Comparison of ENCODE assay signal across 17 mouse cellular contexts in genomic region chr17:17618463-17618862, GRCm38 (mm10). TPM values are rescaled to one million over a fixed set of nuclear protein-coding genes. Genes with fewer than 3 reads are reported as not detected.
A peak's percentile ranks its signal among the peaks of the same experiment; 100 is the strongest.
DNase-seq lines count a peak whose midpoint lies in the region; ATAC-seq and TF ChIP-seq lines count a peak whose summit lies in the region.
"Had no signal": no experiment of that assay in that cellular context is flagged by ENCODE, and none has a peak within 500 bp of the region (broad histone marks: within the 10 kb centered on the region; RNA-seq: fewer than 3 reads in every experiment).

No protein-coding gene starts in this region.

- H3K9ac ChIP-seq in heart, adult 2 months (ENCODE audit: low read depth, low read length): no peak overlapping the region
- H3K9ac ChIP-seq in heart, embryonic 16.5 days (ENCODE audit: low read length): peak overlapping the region; percentile 47; the same call in 1 of the 2 replicates
- H3K9ac ChIP-seq: liver, embryonic 15.5 days had no signal

- 31% methylated on average over 1 of the region's 1 CpGs for WGBS in heart, adult 2 months
- WGBS in heart, embryonic 16.5 days: 40% methylated on average over 1 of the region's 1 CpGs

- TF ChIP-seq CTCF in heart, adult 2 months (IDR thresholded peaks at IDR 0.05): no peak
- TF ChIP-seq CTCF in bone marrow macrophage, adult 2 months (IDR thresholded peaks at IDR 0.05; ENCODE audit: low read depth, low read length): no peak

- ATAC-seq in heart, embryonic 16.5 days (replicated peaks; ENCODE audit: extremely low read depth, insufficient read depth, low FRiP score): peak; percentile 78
- ATAC-seq: forebrain, embryonic 14.5 days had no signal

- peaks cover 23% of the 10 kb centered on the region for H3K36me3 ChIP-seq in heart, adult 2 months (ENCODE audit: control insufficient read depth, insufficient read depth, low read length)
- no peaks in the 10 kb centered on the region for H3K36me3 ChIP-seq in heart, embryonic 16.5 days (ENCODE audit: control insufficient read depth, insufficient read depth)
- H3K36me3 ChIP-seq: liver, embryonic 15.5 days had no signal

- TF ChIP-seq POLR2A in heart, adult 2 months (IDR thresholded peaks at IDR 0.05; ENCODE audit: insufficient read depth, low read depth, low read length): no peak
- TF ChIP-seq POLR2A in bone marrow macrophage, adult 2 months (IDR thresholded peaks at IDR 0.05; ENCODE audit: borderline replicate concordance, low read depth, low read length): no peak

- intact Hi-C loops in heart, adult 2 months (cut with DNase I): no loop called here
- intact Hi-C loops in heart, postnatal 25 days (cut with DNase I): no loop called here

- H3K4me1 ChIP-seq in heart, adult 2 months (ENCODE audit: control insufficient read depth, insufficient read depth, low read length): peaks cover 12% of the 10 kb centered on the region
- peaks cover 29% of the 10 kb centered on the region for H3K4me1 ChIP-seq in bone marrow macrophage, adult 2 months (ENCODE audit: control insufficient read depth, insufficient read depth, low read length)
- H3K4me1 ChIP-seq in heart, embryonic 16.5 days (ENCODE audit: control insufficient read depth, insufficient read depth, low read length): peaks cover 27% of the 10 kb centered on the region

- peaks cover 6% of the 10 kb centered on the region for H3K79me2 ChIP-seq in heart, adult 2 months (replicated peaks; ENCODE audit: control insufficient read depth, insufficient read depth, low read length)

- H3K4me2 ChIP-seq in heart, embryonic 16.5 days (ENCODE audit: low read depth, low read length): peak overlapping the region; percentile 49
- H3K4me2 ChIP-seq: liver, embryonic 15.5 days had no signal

- peak overlapping the region; percentile 87 for H3K27ac ChIP-seq in heart, adult 2 months
- H3K27ac ChIP-seq in bone marrow macrophage, adult 2 months (ENCODE audit: insufficient read depth, low read depth, low read length): 0 out of 2 replicates have a peak overlapping the region, but pooled peaks have one; percentile 32
- H3K27ac ChIP-seq in heart, embryonic 16.5 days (ENCODE audit: low read length): peak overlapping the region; percentile 81
- H3K27ac ChIP-seq: liver, embryonic 15.5 days had no signal

- H3K4me3 ChIP-seq in heart, adult 2 months: peak overlapping the region; percentile 23; the same call in 1 of the 2 replicates
- H3K4me3 ChIP-seq in bone marrow macrophage, adult 2 months (ENCODE audit: insufficient read depth, low read length): no peak overlapping the region
- peak overlapping the region; percentile 20; the same call in 1 of the 2 replicates for H3K4me3 ChIP-seq in heart, embryonic 16.5 days (ENCODE audit: low read length)
- H3K4me3 ChIP-seq: liver, embryonic 15.5 days had no signal

- DNase-seq in heart, adult 2 months: no peak
- no peak for DNase-seq in heart, postnatal 25 days (ENCODE audit: low spot score)
- DNase-seq in 3T3-L1 (ENCODE audit: low read depth, low spot score): peak; percentile 74
- no peak for DNase-seq in frontal cortex, adult 2 months (ENCODE audit: extremely low spot score in 1 of 2, low spot score in 1 of 2)
- DNase-seq in right cerebral cortex, adult 18-20 months: no peak
- no peak for DNase-seq in frontal cortex, postnatal 36 days (ENCODE audit: low spot score in 2 of 2)
- DNase-seq: cerebellum, adult 11 months; kidney, adult 8-10 months; kidney, postnatal 36 days; lung, postnatal 36 days; midbrain, embryonic 14.5 days; right cerebral cortex, postnatal 14 days had no signal

- H3K9me3 ChIP-seq in heart, embryonic 16.5 days (replicated peaks; ENCODE audit: control insufficient read depth, low read length): no peaks in the 10 kb centered on the region
- H3K9me3 ChIP-seq: G1E; liver, embryonic 15.5 days had no signal

- H3K27me3 ChIP-seq in heart, adult 2 months (ENCODE audit: control insufficient read depth, insufficient read depth, low read length): no peaks in the 10 kb centered on the region
- H3K27me3 ChIP-seq in heart, embryonic 16.5 days (ENCODE audit: control insufficient read depth, insufficient read depth, low read length): no peaks in the 10 kb centered on the region
- H3K27me3 ChIP-seq: liver, embryonic 15.5 days had no signal

- TF ChIP-seq EP300 in heart, adult 2 months (IDR thresholded peaks at IDR 0.05; ENCODE audit: insufficient read depth, low read depth, low read length): no peak

RNA-seq across cellular contexts. Expression of gene Lnpep, which starts 6.4 kb away (rescaled TPM):
- total RNA-seq in heart, adult 2 months (2021): 100 to 1,000 TPM; 139 to 184 TPM
- polyA plus RNA-seq in heart, adult 2 months (2012; rRNA removed): 17.5 and 41.0 TPM in 2 replicates
- 100 to 1,000 TPM; 147 to 177 TPM for total RNA-seq in heart, postnatal 25 days (2021)
- 54.1 and 58.0 TPM in 2 replicates for polyA plus RNA-seq in bone marrow macrophage, adult 2 months (2012; ENCODE audit: insufficient read depth, insufficient read length, missing spikeins)
- 12.7 and 12.9 TPM in 2 replicates for polyA plus RNA-seq in heart, embryonic 16.5 days (2015; fragmentation: Nextera tagmentation; extraction: Ambion mirVana)
- polyA plus RNA-seq in frontal cortex, adult 2 months (2012; rRNA removed): 23.4 and 24.2 TPM in 2 replicates

Comparison
In these comparisons a context has a peak if more than half of its experiments do, and no peak if none do; other contexts are left out.
1. H3K27ac ChIP-seq: peak in every context shown above with its lines; median percentile 87 in heart, adult 2 months; 81 in heart, embryonic 16.5 days; 32 in bone marrow macrophage, adult 2 months.